Mouse (Mus musculus) bone marrow, adult 2 months (tissue): ENCODE measurements around the gene Phldb2. TPM values are rescaled to one million over a fixed set of nuclear protein-coding genes. Genes with fewer than 3 reads are reported as not detected.

Source experiments
- H3K27ac ChIP-seq: fragments of 200-500 bp; 2 replicates; pipeline ENCODE4 v1.5.1; 2012; ENCODE audit warnings: low read depth, mild to moderate bottlenecking, control low read depth, inconsistent platforms, low read length; ENCODE audit not compliant: control insufficient read depth, poor library complexity, insufficient read depth
- H3K4me1 ChIP-seq: fragments of 200-500 bp; 2 replicates; pipeline ENCODE4 v1.6.1; 2011; ENCODE audit warnings: low read length; ENCODE audit not compliant: control insufficient read depth, insufficient read depth
- H3K4me3 ChIP-seq: fragments of 200-500 bp; replicated peaks from 2 replicates; pipeline ENCODE3; 2011; ENCODE audit warnings: mild to moderate bottlenecking, low read depth, low read length, control low read depth; ENCODE audit not compliant: control insufficient read depth
- CTCF ChIP-seq: fragments of 200-500 bp; IDR thresholded peaks from 2 replicates; pipeline ENCODE4 v1.5.1; 2011; ENCODE audit warnings: low read length, control low read depth; ENCODE audit not compliant: control insufficient read depth, insufficient read depth
- POLR2A ChIP-seq: fragments of 200-500 bp; IDR thresholded peaks from 2 replicates; pipeline ENCODE4 v1.6.1; 2011; ENCODE audit warnings: low read depth, mild to moderate bottlenecking, control low read depth, low read length, borderline replicate concordance; ENCODE audit not compliant: control insufficient read depth
- WGBS: fragments of 180-500 bp; shearing (Covaris S2); methylation state at CpG from one replicate; pipeline ENCODE4 v1.1.7; 2018; 5-methylcytosine and 5-hydroxymethylcytosine counted together
- polyA plus RNA-seq: library from polyadenylated mRNA; stranded (reverse); fragments of >200 nt; gene quantifications from 2 replicates; pipeline ENCODE4 v1.2.4, GENCODE M21; 2011; ENCODE audit warnings: low replicate concordance; ENCODE audit not compliant: missing spikeins, insufficient read depth, insufficient read length

Gene Phldb2
- polyA plus RNA-seq, 1 experiment, result 3.7 TPM

GRCm38 (mm10) chr16:45724061-45724741 lies 229.2 kb downstream of the Phldb2 start, which contains the start of gene Tagln3:
Gene Tagln3 (minus strand): TSS chr16:45724608.
- H3K4me3 ChIP-seq, result no peak within 1 kb of the TSS
- 3% methylated on average over 30 of the region's 30 CpGs for WGBS
- H3K4me1 ChIP-seq, result no peaks in the 10 kb centered on the region
- TF ChIP-seq POLR2A, result no peak
- no peak for TF ChIP-seq CTCF
- H3K27ac ChIP-seq, result no peak within 1 kb of the TSS

- no peak for TF ChIP-seq POLR2A
- TF ChIP-seq CTCF, result no peak
- Histone ChIP-seq H3K4me3 (no peak overlapping the region), H3K4me1 (no peaks in the 10 kb centered on the region), H3K27ac (no peak overlapping the region)
- 75% methylated on average over 6 of the region's 6 CpGs for WGBS
Observed at GRCm38 (mm10) chr16:45723172-45723901, 230.1 kb downstream of the Phldb2 start.

GRCm38 (mm10) chr16:45722460-45722951 lies 230.9 kb downstream of the Phldb2 start:
- H3K27ac ChIP-seq, result no peak overlapping the region
- TF ChIP-seq CTCF (no peak), POLR2A (no peak)
- H3K4me1 ChIP-seq, result no peaks in the 10 kb centered on the region
- H3K4me3 ChIP-seq, result no peak overlapping the region
- 68% methylated on average over 3 of the region's 3 CpGs for WGBS

GRCm38 (mm10) chr16:45720022-45720630 lies 233.3 kb downstream of the Phldb2 start:
- Histone ChIP-seq H3K4me1 (no peaks in the 10 kb centered on the region), H3K27ac (no peak overlapping the region), H3K4me3 (no peak overlapping the region)
- WGBS, result 79% methylated on average over 10 of the region's 10 CpGs
- TF ChIP-seq POLR2A, result no peak
- no peak for TF ChIP-seq CTCF

- TF ChIP-seq POLR2A, result no peak
- TF ChIP-seq CTCF, result no peak
- H3K4me3 ChIP-seq, result no peak overlapping the region
- no peaks in the 10 kb centered on the region for H3K4me1 ChIP-seq
- H3K27ac ChIP-seq, result no peak overlapping the region
- WGBS, result 91% methylated on average over 4 of the region's 4 CpGs
Observed at GRCm38 (mm10) chr16:45718296-45718695, 235.1 kb downstream of the Phldb2 start.

GRCm38 (mm10) chr16:45714489-45715150 lies 238.8 kb downstream of the Phldb2 start:
- 66% methylated on average over 5 of the region's 5 CpGs for WGBS
- TF ChIP-seq CTCF (no peak), POLR2A (no peak)
- Histone ChIP-seq H3K4me3 (no peak overlapping the region), H3K27ac (no peak overlapping the region), H3K4me1 (no peaks in the 10 kb centered on the region)

GRCm38 (mm10) chr16:45713878-45714277 lies 239.5 kb downstream of the Phldb2 start:
- H3K27ac ChIP-seq, result no peak overlapping the region
- no peak for TF ChIP-seq POLR2A
- no peak for TF ChIP-seq CTCF
- no peaks in the 10 kb centered on the region for H3K4me1 ChIP-seq
- 45% methylated on average over 1 of the region's 1 CpGs for WGBS
- H3K4me3 ChIP-seq, result no peak overlapping the region
